Mouse (Mus musculus) layer of hippocampus, adult 9-10 months (tissue): ENCODE measurements at regions not wholly inside any gene's neighbourhood (a gene's known extent, or its start where the extent isn't known, plus 50 kb on each side); places are given as distances from the start of the nearest gene placed in this dataset.

Experiments
- DNase-seq: peaks from one replicate; pipeline ENCODE4 v3.0.0; 2022; ENCODE audit warnings: low spot score

- DNase-seq, result no peak
These were observed 137.1 kb upstream of the Marcks start for GRCm38 (mm10) chr10:37275857-37276256.

GRCm38 (mm10) chr10:37275271-37275670 is 136.6 kb upstream of the Marcks start:
- no peak for DNase-seq

- DNase-seq, result no peak
These were observed 133.2 kb upstream of the Marcks start for GRCm38 (mm10) chr10:37271967-37272366.

- no peak for DNase-seq
These were observed 131.7 kb upstream of the Marcks start for GRCm38 (mm10) chr10:37270236-37271000.

- DNase-seq, result no peak
These were observed 128.2 kb upstream of the Marcks start for GRCm38 (mm10) chr10:37266909-37267308.

GRCm38 (mm10) chr10:37260791-37261488 is 122.2 kb upstream of the Marcks start:
- no peak for DNase-seq

- DNase-seq, result no peak
These were observed 120.5 kb upstream of the Marcks start for GRCm38 (mm10) chr10:37259186-37259585.

GRCm38 (mm10) chr10:37257544-37257943 is 118.8 kb upstream of the Marcks start:
- no peak for DNase-seq

- no peak for DNase-seq
These were observed 112.3 kb upstream of the Marcks start for GRCm38 (mm10) chr10:37250934-37251521.

- no peak for DNase-seq
These were observed 111.4 kb upstream of the Marcks start for GRCm38 (mm10) chr10:37250157-37250556.

- DNase-seq, result no peak
These were observed 110.8 kb upstream of the Marcks start for GRCm38 (mm10) chr10:37249511-37249910.

GRCm38 (mm10) chr10:37247121-37247520 is 108.4 kb upstream of the Marcks start:
- DNase-seq, result no peak

GRCm38 (mm10) chr10:37243136-37243535 is 104.4 kb upstream of the Marcks start:
- DNase-seq, result no peak

GRCm38 (mm10) chr10:37241821-37242263 is 103.1 kb upstream of the Marcks start:
- no peak for DNase-seq

- DNase-seq, result no peak
These were observed 101.9 kb upstream of the Marcks start for GRCm38 (mm10) chr10:37240634-37241033.

GRCm38 (mm10) chr10:37240201-37240600 is 101.5 kb upstream of the Marcks start:
- DNase-seq, result no peak

GRCm38 (mm10) chr10:37236001-37236822 is 97.5 kb upstream of the Marcks start:
- no peak for DNase-seq

- no peak for DNase-seq
These were observed 93.3 kb upstream of the Marcks start for GRCm38 (mm10) chr10:37231936-37232556.

- no peak for DNase-seq
These were observed 92.4 kb upstream of the Marcks start for GRCm38 (mm10) chr10:37231159-37231558.

GRCm38 (mm10) chr10:37227889-37228288 is 89.2 kb upstream of the Marcks start:
- no peak for DNase-seq

- DNase-seq, result no peak
These were observed 83.0 kb upstream of the Marcks start for GRCm38 (mm10) chr10:37221730-37222129.

- no peak for DNase-seq
These were observed 81.7 kb upstream of the Marcks start for GRCm38 (mm10) chr10:37220434-37220833.
